ENCODE assay signal across 8 mouse cellular contexts in the genomic region with DNA sequence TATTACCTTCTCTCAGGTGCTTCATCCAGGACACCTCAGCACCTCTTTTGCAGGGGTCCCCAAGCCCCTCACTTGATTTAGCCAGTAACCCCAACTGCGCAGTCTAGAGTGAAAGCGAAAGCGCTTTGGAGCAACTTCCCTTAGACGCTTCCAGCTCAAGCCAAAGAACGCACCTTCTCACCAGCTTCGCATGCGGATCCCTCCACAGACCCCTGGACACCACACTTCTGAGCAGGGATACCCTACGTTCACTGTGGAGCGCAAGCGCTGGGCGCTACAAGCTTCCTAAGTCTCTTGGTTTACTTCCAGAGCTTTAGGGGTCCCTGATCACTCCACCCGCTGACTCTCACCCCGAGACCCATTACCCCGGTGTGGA. TPM values are rescaled to one million over a fixed set of nuclear protein-coding genes. Genes with fewer than 3 reads are reported as not detected.
DNase-seq lines count a peak whose midpoint lies in the region; ATAC-seq and TF ChIP-seq lines count a peak whose summit lies in the region.

No protein-coding gene starts in this region.

- 0 out of 2 replicates have a peak overlapping the region, but pooled peaks have one; percentile 4 for H3K9ac ChIP-seq in hindbrain, embryonic 11.5 days (ENCODE audit: low read depth, low read length)

- peaks cover 26% of the 10 kb centered on the region for H3K4me1 ChIP-seq in G1E (ENCODE audit: insufficient read depth, low read depth, low read length)
- peaks cover 7% of the 10 kb centered on the region for H3K4me1 ChIP-seq in hindbrain, embryonic 11.5 days (replicated peaks; ENCODE audit: control insufficient read depth, insufficient read depth, low read length)
- peaks cover 61% of the 10 kb centered on the region for H3K4me1 ChIP-seq in megakaryocyte, embryonic 14.5 days

- 3% methylated on average over 14 of the region's 14 CpGs for WGBS in hindbrain, embryonic 11.5 days

- ATAC-seq in frontal cortex, adult (ENCODE audit: low TSS enrichment) = peak; percentile 18; the same call in 1 of the 2 replicates
- ATAC-seq in G1E (ENCODE audit: extremely low read depth, insufficient number of reproducible peaks, low FRiP score, poor library complexity, severe bottlenecking) = no peak
- no peak; the same call in 1 of the 2 replicates for ATAC-seq in hindbrain, embryonic 11.5 days (ENCODE audit: low FRiP score)

- DNase-seq in frontal cortex, postnatal 25 days (ENCODE audit: low spot score in 2 of 2) = no peak
- no peak for DNase-seq in G1E (ENCODE audit: low spot score)
- DNase-seq in hindbrain, embryonic 11.5 days (ENCODE audit: low spot score) = no peak
- no peak for DNase-seq in retina, postnatal 1 day
- no peak for DNase-seq in adrenal gland, postnatal 10 days
- no peak for DNase-seq in right cerebral cortex, adult 18-20 months

- peaks cover 40% of the 10 kb centered on the region for H3K27me3 ChIP-seq in G1E (ENCODE audit: insufficient read depth, low read length)
- H3K27me3 ChIP-seq in hindbrain, embryonic 11.5 days (ENCODE audit: control insufficient read depth, insufficient read depth, low read length) = peaks cover 49% of the 10 kb centered on the region
- H3K27me3 ChIP-seq in megakaryocyte, embryonic 14.5 days (replicated peaks) = no peaks in the 10 kb centered on the region

- peak overlapping the region; percentile 80 for H3K4me3 ChIP-seq in G1E (ENCODE audit: low read depth, low read length)
- peak overlapping the region; percentile 36 for H3K4me3 ChIP-seq in hindbrain, embryonic 11.5 days (ENCODE audit: low read depth, low read length)
- H3K4me3 ChIP-seq in megakaryocyte, embryonic 14.5 days (replicated peaks) = peak overlapping the region; percentile 99

- H3K4me2 ChIP-seq in hindbrain, embryonic 11.5 days (replicated peaks; ENCODE audit: low read depth, low read length) = peak overlapping the region; percentile 78

- TF ChIP-seq CTCF in G1E (IDR thresholded peaks at IDR 0.05; ENCODE audit: low read depth, low read length) = no peak

- H3K36me3 ChIP-seq in G1E (replicated peaks) = peaks cover 15% of the 10 kb centered on the region
- no peaks in the 10 kb centered on the region for H3K36me3 ChIP-seq in hindbrain, embryonic 11.5 days (ENCODE audit: control insufficient read depth, insufficient read depth, low read length)
- H3K36me3 ChIP-seq in megakaryocyte, embryonic 14.5 days (replicated peaks; ENCODE audit: low read length) = peaks cover 61% of the 10 kb centered on the region

- H3K9me3 ChIP-seq in G1E (replicated peaks) = no peaks in the 10 kb centered on the region
- H3K9me3 ChIP-seq in hindbrain, embryonic 11.5 days (ENCODE audit: control insufficient read depth, low read length) = no peaks in the 10 kb centered on the region
- no peaks in the 10 kb centered on the region for H3K9me3 ChIP-seq in megakaryocyte, embryonic 14.5 days

- no peak overlapping the region for H3K27ac ChIP-seq in hindbrain, embryonic 11.5 days (ENCODE audit: low read depth, low read length)

RNA-seq across cellular contexts. Expression of a gene that starts 0.5 kb away (rescaled TPM):
- 6.5 and 6.8 TPM in 2 replicates for total RNA-seq in G1E (2014; fragmentation: Nextera tagmentation)
- 7.2 and 11.0 TPM in 2 replicates for total RNA-seq in G1E (2017)
- 7.4 and 7.6 TPM in 2 replicates for polyA plus RNA-seq in G1E (2012)
- polyA plus RNA-seq in hindbrain, embryonic 11.5 days (2014; fragmentation: Nextera tagmentation; extraction: Ambion mirVana) = 1.0 and 1.1 TPM in 2 replicates
- 27.1 and 27.9 TPM in 2 replicates for polyA plus RNA-seq in megakaryocyte, embryonic 14.5 days (2012; ENCODE audit: insufficient read depth, low replicate concordance)
- 10 to 100 TPM; 11.9 to 15.5 TPM for total RNA-seq in adrenal gland, postnatal 10 days (2021)

RNA-seq across cellular contexts. Expression of a gene that starts 0.7 kb away (rescaled TPM):
- total RNA-seq in G1E (2014; fragmentation: Nextera tagmentation) (not detected in 2 replicates), G1E (2017) (3.7 and 4.8 TPM in 2 replicates)
- 1.5 and 1.9 TPM in 2 replicates for polyA plus RNA-seq in G1E (2012)
- 0.42 and 1.1 TPM in 2 replicates for polyA plus RNA-seq in hindbrain, embryonic 11.5 days (2014; fragmentation: Nextera tagmentation; extraction: Ambion mirVana)
- polyA plus RNA-seq in megakaryocyte, embryonic 14.5 days (2012; ENCODE audit: insufficient read depth, low replicate concordance) = 15.3 and 32.2 TPM in 2 replicates
- 10 to 100 TPM; 13.5 to 18.2 TPM for total RNA-seq in adrenal gland, postnatal 10 days (2021)

RNA-seq across cellular contexts. Expression of a gene that starts 10.6 kb away (rescaled TPM):
- not detected in 2 replicates for total RNA-seq in G1E (2014; fragmentation: Nextera tagmentation)
- total RNA-seq in G1E (2017) = 0.06 and 0.11 TPM in 2 replicates
- 0.15 and 0.25 TPM in 2 replicates for polyA plus RNA-seq in G1E (2012)
- 1.3 and 1.9 TPM in 2 replicates for polyA plus RNA-seq in hindbrain, embryonic 11.5 days (2014; fragmentation: Nextera tagmentation; extraction: Ambion mirVana)
- polyA plus RNA-seq in megakaryocyte, embryonic 14.5 days (2012; ENCODE audit: insufficient read depth, low replicate concordance) = 16.6 and 74.9 TPM in 2 replicates
- 10 to 100 TPM; 22.8 to 29.1 TPM for total RNA-seq in adrenal gland, postnatal 10 days (2021)

RNA-seq across cellular contexts. Expression of a gene that starts 16.5 kb away (rescaled TPM):
- total RNA-seq in G1E (2014; fragmentation: Nextera tagmentation) (7.8 and 8.7 TPM in 2 replicates), G1E (2017) (12.0 and 13.4 TPM in 2 replicates)
- polyA plus RNA-seq in G1E (2012) = 56.4 and 58.9 TPM in 2 replicates
- 0.19 and 0.50 TPM in 2 replicates for polyA plus RNA-seq in hindbrain, embryonic 11.5 days (2014; fragmentation: Nextera tagmentation; extraction: Ambion mirVana)
- 87.3 and 103 TPM in 2 replicates for polyA plus RNA-seq in megakaryocyte, embryonic 14.5 days (2012; ENCODE audit: insufficient read depth, low replicate concordance)
- total RNA-seq in adrenal gland, postnatal 10 days (2021) = 10 to 100 TPM; 32.8 to 35.0 TPM

RNA-seq across cellular contexts. Expression of a gene that starts 34.0 kb away (rescaled TPM):
- total RNA-seq in G1E (2014; fragmentation: Nextera tagmentation) (not detected in 2 replicates), G1E (2017) (0.41 and 0.44 TPM in 2 replicates)
- polyA plus RNA-seq in G1E (2012) = 0.06 and 0.10 TPM in 2 replicates
- polyA plus RNA-seq in hindbrain, embryonic 11.5 days (2014; fragmentation: Nextera tagmentation; extraction: Ambion mirVana) = 0.29 and 0.94 TPM in 2 replicates
- polyA plus RNA-seq in megakaryocyte, embryonic 14.5 days (2012; ENCODE audit: insufficient read depth, low replicate concordance) = 1.1 TPM in 1 of 2 replicates, not detected in the other
- 1 to 10 TPM; 3.6 to 5.8 TPM for total RNA-seq in adrenal gland, postnatal 10 days (2021)

Comparison
In these comparisons a context has a peak if more than half of its experiments do, and no peak if none do; other contexts are left out.
1. H3K4me3 ChIP-seq: peak in every context shown above with its lines; median percentile 99 in megakaryocyte, embryonic 14.5 days; 80 in G1E; 36 in hindbrain, embryonic 11.5 days.